Mouse (Mus musculus): ENCODE results near the gene Neu3.
A peak's percentile ranks its signal among the peaks of the same experiment; 100 is the strongest.

- TF ChIP-seq POLR2A (IDR thresholded peaks at IDR 0.05; ENCODE audit: insufficient read depth, low read length) (peak; percentile 47), CTCF (IDR thresholded peaks at IDR 0.05; ENCODE audit: low read depth, low read length) (no peak), EP300 (IDR thresholded peaks at IDR 0.05; ENCODE audit: insufficient read depth, low read depth, low read length) (no peak)
Observed at GRCm38 (mm10) chr7:99828083-99828570, at the start of gene Neu3.

All from ES-Bruce4 (cell line).